Mouse (Mus musculus) kidney, postnatal 0 days (tissue): ENCODE data around the gene Lyzl4. TPM values are rescaled to one million over a fixed set of nuclear protein-coding genes. Genes with fewer than 3 reads are reported as not detected.
A peak's percentile ranks its signal among the peaks of the same experiment; 100 is the strongest.

Experiments used
- ATAC-seq: fragments of 200-750 bp; cut with Nextera tagmentation; replicated peaks from 2 replicates; pipeline ENCODE4 v1.8.0; 2017; ENCODE audit warnings: low read depth, moderate number of reproducible peaks, moderate TSS enrichment, moderate library complexity; ENCODE audit not compliant: low FRiP score
- DNase-seq: peaks from one replicate; pipeline ENCODE4 v3.0.0-alpha.2; 2016; ENCODE audit warnings: low spot score
- H3K27ac ChIP-seq: fragments of 300-500 bp; sonication (generic); 2 replicates; pipeline ENCODE4 v1.5.1; 2014; ENCODE audit warnings: mild to moderate bottlenecking
- H3K27me3 ChIP-seq: fragments of 300-500 bp; sonication (generic); 2 replicates; pipeline ENCODE4 v1.6.1; 2014; ENCODE audit warnings: low read length, mixed read lengths; ENCODE audit not compliant: insufficient read depth
- H3K36me3 ChIP-seq: fragments of 300-500 bp; sonication (generic); 2 replicates; pipeline ENCODE4 v1.6.1; 2014; ENCODE audit warnings: low read length, mixed read lengths; ENCODE audit not compliant: insufficient read depth
- H3K4me1 ChIP-seq: fragments of 300-500 bp; sonication (generic); replicated peaks from 2 replicates; pipeline ENCODE4 v1.6.1; 2014; ENCODE audit warnings: antibody characterized with exemption, low read length, mixed read lengths; ENCODE audit not compliant: insufficient read depth
- H3K4me2 ChIP-seq: fragments of 300-500 bp; sonication (generic); 2 replicates; pipeline ENCODE4 v1.6.1; 2014; ENCODE audit warnings: mild to moderate bottlenecking, low read length, moderate library complexity, mixed read lengths
- H3K4me3 ChIP-seq: fragments of 300-500 bp; sonication (generic); replicated peaks from 2 replicates; pipeline ENCODE4 v1.5.1; 2014; ENCODE audit warnings: low read depth, low read length
- H3K9ac ChIP-seq: fragments of 300-500 bp; sonication (generic); 2 replicates; pipeline ENCODE4 v1.6.1; 2014; ENCODE audit warnings: low read depth, low read length
- H3K9me3 ChIP-seq: fragments of 300-500 bp; sonication (generic); replicated peaks from 2 replicates; pipeline ENCODE4 v1.6.1; 2016; ENCODE audit warnings: low read length, inconsistent platforms, mixed read lengths
- CTCF ChIP-seq: IDR thresholded peaks from 2 replicates; pipeline ENCODE4 v1.5.1; 2016; ENCODE audit warnings: antibody characterized with exemption, low read depth, mild to moderate bottlenecking, moderate library complexity
- WGBS: fragments of 180-500 bp; shearing (Covaris S2); extraction: QIAGEN DNeasy Blood & Tissue Kit; methylation state at CpG from one replicate; pipeline ENCODE4 v1.1.7; 2014; 5-methylcytosine and 5-hydroxymethylcytosine counted together
- polyA plus RNA-seq: library from polyadenylated mRNA; unstranded; fragments of >200 nt; fragmentation: Nextera tagmentation; extraction: Ambion mirVana; gene quantifications from 2 replicates; pipeline ENCODE4 v1.2.1, GENCODE M21; 2015

Gene Lyzl4
- polyA plus RNA-seq, 1 experiment from 2014 or later = not detected

GRCm38 (mm10) chr9:121642401-121643181, 695 bp upstream of the Lyzl4 start, which contains the start of gene Vipr1:
TSS of gene Vipr1 (plus strand) at chr9:121642716.
- H3K27ac ChIP-seq = no peak within 1 kb of the TSS
- TF ChIP-seq CTCF = peak; percentile 30; the same call in 1 of the 2 replicates
- under 1% methylated on average over 76 of the region's 79 CpGs for WGBS
- no peaks in the 10 kb centered on the region for H3K36me3 ChIP-seq
- H3K4me1 ChIP-seq = peaks cover 15% of the 10 kb centered on the region; the same call in 1 of the 2 replicates
- peak; percentile 69 for ATAC-seq
- no peaks in the 10 kb centered on the region for H3K9me3 ChIP-seq
- peaks cover 28% of the 10 kb centered on the region for H3K27me3 ChIP-seq
- peak within 1 kb of the TSS; percentile 28 for H3K9ac ChIP-seq
- peak within 1 kb of the TSS; percentile 89 for H3K4me2 ChIP-seq
- peak within 1 kb of the TSS; percentile 38 for H3K4me3 ChIP-seq
- peak; percentile 50 for DNase-seq

GRCm38 (mm10) chr9:121641235-121641915, 521 bp downstream of the Lyzl4 start:
- 19% methylated on average over 20 of the region's 27 CpGs for WGBS

GRCm38 (mm10) chr9:121639790-121640189, 2.1 kb downstream of the Lyzl4 start:
- Histone ChIP-seq H3K9me3 (no peaks in the 10 kb centered on the region), H3K36me3 (no peaks in the 10 kb centered on the region), H3K4me2 (no peak overlapping the region), H3K9ac (no peak overlapping the region), H3K4me3 (no peak overlapping the region), H3K27me3 (peaks cover 28% of the 10 kb centered on the region), H3K4me1 (peaks cover 15% of the 10 kb centered on the region; the same call in 1 of the 2 replicates), H3K27ac (no peak overlapping the region)
- ATAC-seq (no peak), DNase-seq (no peak)
- WGBS = 54% methylated on average over 16 of the region's 16 CpGs
- no peak for TF ChIP-seq CTCF

More at GRCm38 (mm10) chr9:121641235-121641915, 521 bp downstream of the Lyzl4 start:
- no peak for TF ChIP-seq CTCF
- DNase-seq (peak; percentile 11), ATAC-seq (no peak)
- Histone ChIP-seq H3K27me3 (peaks cover 28% of the 10 kb centered on the region), H3K36me3 (no peaks in the 10 kb centered on the region), H3K4me1 (peaks cover 15% of the 10 kb centered on the region; the same call in 1 of the 2 replicates), H3K9me3 (no peaks in the 10 kb centered on the region), H3K9ac (peak overlapping the region; percentile 28), H3K27ac (no peak overlapping the region), H3K4me3 (peak overlapping the region; percentile 38; the same call in 1 of the 2 replicates), H3K4me2 (peak overlapping the region; percentile 89)

GRCm38 (mm10) chr9:121635835-121636576, 5.9 kb downstream of the Lyzl4 start:
- Histone ChIP-seq H3K36me3 (no peaks in the 10 kb centered on the region), H3K9me3 (no peaks in the 10 kb centered on the region), H3K9ac (no peak overlapping the region), H3K4me2 (no peak overlapping the region), H3K27ac (no peak overlapping the region), H3K4me1 (no peaks in the 10 kb centered on the region), H3K4me3 (no peak overlapping the region), H3K27me3 (peaks cover 11% of the 10 kb centered on the region)
- ATAC-seq (no peak), DNase-seq (no peak)
- TF ChIP-seq CTCF = no peak
- 46% methylated on average over 7 of the region's 7 CpGs for WGBS

- DNase-seq = no peak
- Histone ChIP-seq H3K36me3 (no peaks in the 10 kb centered on the region), H3K27ac (no peak overlapping the region), H3K9ac (no peak overlapping the region), H3K4me1 (no peaks in the 10 kb centered on the region), H3K27me3 (no peaks in the 10 kb centered on the region), H3K4me2 (no peak overlapping the region), H3K9me3 (no peaks in the 10 kb centered on the region), H3K4me3 (no peak overlapping the region)
- 67% methylated on average over 6 of the region's 6 CpGs for WGBS
- no peak for TF ChIP-seq CTCF
- ATAC-seq = no peak
These were observed 8.6 kb downstream of the Lyzl4 start for GRCm38 (mm10) chr9:121633306-121633705.

GRCm38 (mm10) chr9:121632891-121633290, 9.0 kb downstream of the Lyzl4 start:
- Histone ChIP-seq H3K27ac (no peak overlapping the region), H3K4me1 (no peaks in the 10 kb centered on the region), H3K27me3 (no peaks in the 10 kb centered on the region), H3K9me3 (no peaks in the 10 kb centered on the region), H3K9ac (no peak overlapping the region), H3K4me3 (no peak overlapping the region), H3K36me3 (no peaks in the 10 kb centered on the region), H3K4me2 (no peak overlapping the region)
- no peak for ATAC-seq
- TF ChIP-seq CTCF = no peak
- WGBS = 80% methylated on average over 10 of the region's 10 CpGs
- DNase-seq = no peak
